Mouse (Mus musculus): ENCODE results near the gene Olfr603. TPM values are rescaled to one million over a fixed set of nuclear protein-coding genes. Genes with fewer than 3 reads are reported as not detected.

Gene Olfr603
- polyA plus RNA-seq, 1 experiment from 2014 or later: not detected

Small RNA genes within 50 kb of the gene (microRNA-seq; reads per million reads assigned to microRNA genes)
- gene Gm25774: not detected

Other genes starting within 250 kb of the Olfr603 start
- gene Olfr588-ps1, start 245.3 kb downstream of the Olfr603 start, polyA plus RNA-seq (2015; fragmentation: Nextera tagmentation; extraction: Ambion mirVana): not detected in 2 replicates
- gene Olfr589, start 229.8 kb downstream of the Olfr603 start, polyA plus RNA-seq (2015; fragmentation: Nextera tagmentation; extraction: Ambion mirVana): not detected in 2 replicates
- gene Olfr591, start 207.8 kb downstream of the Olfr603 start, polyA plus RNA-seq (2015; fragmentation: Nextera tagmentation; extraction: Ambion mirVana): not detected in 2 replicates
- not detected in 2 replicates for gene Olfr592, start 201.4 kb downstream of the Olfr603 start, polyA plus RNA-seq (2015; fragmentation: Nextera tagmentation; extraction: Ambion mirVana)
- not detected in 2 replicates for gene Olfr593, start 174.3 kb downstream of the Olfr603 start, polyA plus RNA-seq (2015; fragmentation: Nextera tagmentation; extraction: Ambion mirVana)
- gene Olfr594, start 169.2 kb downstream of the Olfr603 start, polyA plus RNA-seq (2015; fragmentation: Nextera tagmentation; extraction: Ambion mirVana): not detected in 2 replicates
- gene Usp17ld, start 133.7 kb downstream of the Olfr603 start, polyA plus RNA-seq (2015; fragmentation: Nextera tagmentation; extraction: Ambion mirVana): not detected in 2 replicates
- not detected in 2 replicates for gene Olfr596, start 80.5 kb downstream of the Olfr603 start, polyA plus RNA-seq (2015; fragmentation: Nextera tagmentation; extraction: Ambion mirVana)
- not detected in 2 replicates for gene Olfr597, start 69.9 kb downstream of the Olfr603 start, polyA plus RNA-seq (2015; fragmentation: Nextera tagmentation; extraction: Ambion mirVana)
- gene Olfr598, start 62.6 kb downstream of the Olfr603 start, polyA plus RNA-seq (2015; fragmentation: Nextera tagmentation; extraction: Ambion mirVana): not detected in 2 replicates
- gene Olfr599, start 50.3 kb downstream of the Olfr603 start, polyA plus RNA-seq (2015; fragmentation: Nextera tagmentation; extraction: Ambion mirVana): not detected in 2 replicates
- not detected in 2 replicates for gene Olfr600, start 36.5 kb downstream of the Olfr603 start, polyA plus RNA-seq (2015; fragmentation: Nextera tagmentation; extraction: Ambion mirVana)
- gene Olfr601, start 23.5 kb downstream of the Olfr603 start, polyA plus RNA-seq (2015; fragmentation: Nextera tagmentation; extraction: Ambion mirVana): not detected in 2 replicates
- not detected in 2 replicates for gene Usp17lc, start 28.9 kb upstream of the Olfr603 start, polyA plus RNA-seq (2015; fragmentation: Nextera tagmentation; extraction: Ambion mirVana)
- not detected in 2 replicates for gene Olfr605, start 59.3 kb upstream of the Olfr603 start, polyA plus RNA-seq (2015; fragmentation: Nextera tagmentation; extraction: Ambion mirVana)
- gene Olfr606, start 62.9 kb upstream of the Olfr603 start, polyA plus RNA-seq (2015; fragmentation: Nextera tagmentation; extraction: Ambion mirVana): not detected in 2 replicates
- gene Olfr607, start 78.0 kb upstream of the Olfr603 start, polyA plus RNA-seq (2015; fragmentation: Nextera tagmentation; extraction: Ambion mirVana): 0.32 and 0.55 TPM in 2 replicates
- gene Olfr608, start 83.7 kb upstream of the Olfr603 start, polyA plus RNA-seq (2015; fragmentation: Nextera tagmentation; extraction: Ambion mirVana): 0.91 and 1.2 TPM in 2 replicates
- not detected in 2 replicates for gene Olfr609, start 111.9 kb upstream of the Olfr603 start, polyA plus RNA-seq (2015; fragmentation: Nextera tagmentation; extraction: Ambion mirVana)
- not detected in 2 replicates for gene Olfr610, start 125.9 kb upstream of the Olfr603 start, polyA plus RNA-seq (2015; fragmentation: Nextera tagmentation; extraction: Ambion mirVana)
- gene Olfr611, start 134.7 kb upstream of the Olfr603 start, polyA plus RNA-seq (2015; fragmentation: Nextera tagmentation; extraction: Ambion mirVana): not detected in 2 replicates
- gene Olfr612, start 156.5 kb upstream of the Olfr603 start, polyA plus RNA-seq (2015; fragmentation: Nextera tagmentation; extraction: Ambion mirVana): not detected in 2 replicates
- not detected in 2 replicates for gene Olfr613, start 161.9 kb upstream of the Olfr603 start, polyA plus RNA-seq (2015; fragmentation: Nextera tagmentation; extraction: Ambion mirVana)
- gene Olfr615, start 169.9 kb upstream of the Olfr603 start, polyA plus RNA-seq (2015; fragmentation: Nextera tagmentation; extraction: Ambion mirVana): not detected in 2 replicates
- gene Olfr616, start 183.0 kb upstream of the Olfr603 start, polyA plus RNA-seq (2015; fragmentation: Nextera tagmentation; extraction: Ambion mirVana): not detected in 2 replicates
- not detected in 2 replicates for gene Olfr617, start 186.9 kb upstream of the Olfr603 start, polyA plus RNA-seq (2015; fragmentation: Nextera tagmentation; extraction: Ambion mirVana)
- not detected in 2 replicates for gene Olfr618, start 203.9 kb upstream of the Olfr603 start, polyA plus RNA-seq (2015; fragmentation: Nextera tagmentation; extraction: Ambion mirVana)
- not detected in 2 replicates for gene Olfr619, start 214.4 kb upstream of the Olfr603 start, polyA plus RNA-seq (2015; fragmentation: Nextera tagmentation; extraction: Ambion mirVana)
- not detected in 2 replicates for gene Olfr620, start 226.4 kb upstream of the Olfr603 start, polyA plus RNA-seq (2015; fragmentation: Nextera tagmentation; extraction: Ambion mirVana)